Mouse (Mus musculus) lung, embryonic 16.5 days (tissue): ENCODE measurements around the gene Notch1. TPM values are rescaled to one million over a fixed set of nuclear protein-coding genes. Genes with fewer than 3 reads are reported as not detected.

ENCODE experiments used
- microRNA-seq: library from miRNA; unstranded; fragments of <30 nt; microRNA quantifications from one replicate; pipeline ENCODE4, GENCODE M21; 2016
- polyA plus RNA-seq: library from polyadenylated mRNA; unstranded; fragments of >200 nt; fragmentation: Nextera tagmentation; extraction: Ambion mirVana; gene quantifications from 2 replicates; pipeline ENCODE4 v1.2.1, GENCODE M21; 2015

The Notch1 gene
- polyA plus RNA-seq, 1 experiment from 2014 or later, result 20.5 TPM

Small RNA genes lying within 50 kb of the gene (microRNA-seq; reads per million reads assigned to microRNA genes)
- not detected for gene Mir6996

Other genes with a start within 250 kb of the Notch1 start
- gene Ccdc187, start 222.1 kb downstream of the Notch1 start, polyA plus RNA-seq, result 0.60 TPM in 2 replicates
- gene Gpsm1, start 201.1 kb downstream of the Notch1 start, polyA plus RNA-seq, result 47.2 and 51.6 TPM in 2 replicates
- 22.8 and 24.7 TPM in 2 replicates for gene Dnlz, start 164.6 kb downstream of the Notch1 start, polyA plus RNA-seq
- gene Card9, start 155.7 kb downstream of the Notch1 start, polyA plus RNA-seq, result 4.2 and 4.4 TPM in 2 replicates
- 25.3 and 25.6 TPM in 2 replicates for gene Snapc4, start 136.0 kb downstream of the Notch1 start, polyA plus RNA-seq
- 112 and 117 TPM in 2 replicates for gene Entr1, start 127.3 kb downstream of the Notch1 start, polyA plus RNA-seq
- gene Pmpca, start 127.3 kb downstream of the Notch1 start, polyA plus RNA-seq, result 94.7 and 98.6 TPM in 2 replicates
- gene Inpp5e, start 107.5 kb downstream of the Notch1 start, polyA plus RNA-seq, result 18.7 and 22.1 TPM in 2 replicates
- 21.8 and 23.2 TPM in 2 replicates for gene Sec16a, start 71.4 kb downstream of the Notch1 start, polyA plus RNA-seq
- gene Egfl7, start 63.4 kb upstream of the Notch1 start, polyA plus RNA-seq, result 371 and 375 TPM in 2 replicates
- not detected in 2 replicates for gene Gm20532, start 70.0 kb upstream of the Notch1 start, polyA plus RNA-seq
- gene Agpat2, start 87.8 kb upstream of the Notch1 start, polyA plus RNA-seq, result 43.0 and 44.8 TPM in 2 replicates
- 16.5 and 17.1 TPM in 2 replicates for gene Fam69b, start 111.8 kb upstream of the Notch1 start, polyA plus RNA-seq
- gene Lcn4, start 154.6 kb upstream of the Notch1 start, polyA plus RNA-seq, result not detected in 2 replicates